Mouse (Mus musculus): ENCODE measurements around the gene Gar1.

Gar1 gene

DNA sequence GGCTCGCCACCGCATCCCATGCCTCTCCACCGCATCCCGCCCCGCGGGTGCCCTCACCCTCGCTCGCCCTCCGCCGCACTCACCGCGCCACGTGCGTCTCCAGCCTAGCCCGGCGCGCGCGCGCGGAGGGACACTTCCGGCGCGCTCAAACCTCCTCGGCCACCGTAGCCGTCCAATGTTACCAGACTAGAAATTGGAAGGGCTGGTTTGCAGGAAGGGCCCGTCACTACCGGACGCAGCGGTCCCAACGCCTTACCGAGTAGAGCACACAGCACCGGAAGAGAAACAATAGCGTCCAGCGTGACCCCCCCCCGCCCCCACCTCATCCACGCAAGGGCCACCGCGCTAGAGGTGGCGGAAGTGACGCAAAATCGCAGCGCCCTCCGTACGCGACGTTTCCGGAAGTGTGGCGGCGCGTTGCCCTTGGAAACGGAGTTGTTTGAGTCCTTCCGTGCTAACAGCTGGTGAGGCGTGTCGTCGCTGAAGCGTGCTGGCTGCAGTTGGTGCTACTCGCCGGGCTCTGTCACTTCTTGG lies at the start of gene Gar1:
Gene Gar1, minus strand, starts transcription at position 362 of the 534 bp plus-strand sequence.
- peak; percentile 99 for DNase-seq

DNA sequence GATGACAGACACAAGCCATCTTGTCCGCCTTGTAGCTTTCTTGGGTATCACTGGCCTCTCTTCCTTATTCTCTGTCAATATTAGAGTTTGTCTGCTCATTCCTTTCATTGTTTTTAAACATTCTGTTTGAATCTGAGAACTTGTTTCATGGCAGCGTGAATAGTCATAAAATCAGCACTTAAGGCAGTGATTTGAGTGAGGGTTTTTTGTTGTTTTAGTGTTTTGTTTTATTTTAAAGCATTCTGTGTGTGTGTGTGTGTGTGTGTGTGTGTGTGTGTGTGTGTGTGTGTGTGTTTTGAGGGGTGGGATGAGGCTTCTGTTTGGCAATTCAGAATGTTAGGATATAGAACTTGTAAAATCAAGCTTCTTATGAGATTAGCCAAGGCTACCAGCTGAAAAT lies 48.7 kb upstream of the Gar1 start:
- no peak for DNase-seq

DNA sequence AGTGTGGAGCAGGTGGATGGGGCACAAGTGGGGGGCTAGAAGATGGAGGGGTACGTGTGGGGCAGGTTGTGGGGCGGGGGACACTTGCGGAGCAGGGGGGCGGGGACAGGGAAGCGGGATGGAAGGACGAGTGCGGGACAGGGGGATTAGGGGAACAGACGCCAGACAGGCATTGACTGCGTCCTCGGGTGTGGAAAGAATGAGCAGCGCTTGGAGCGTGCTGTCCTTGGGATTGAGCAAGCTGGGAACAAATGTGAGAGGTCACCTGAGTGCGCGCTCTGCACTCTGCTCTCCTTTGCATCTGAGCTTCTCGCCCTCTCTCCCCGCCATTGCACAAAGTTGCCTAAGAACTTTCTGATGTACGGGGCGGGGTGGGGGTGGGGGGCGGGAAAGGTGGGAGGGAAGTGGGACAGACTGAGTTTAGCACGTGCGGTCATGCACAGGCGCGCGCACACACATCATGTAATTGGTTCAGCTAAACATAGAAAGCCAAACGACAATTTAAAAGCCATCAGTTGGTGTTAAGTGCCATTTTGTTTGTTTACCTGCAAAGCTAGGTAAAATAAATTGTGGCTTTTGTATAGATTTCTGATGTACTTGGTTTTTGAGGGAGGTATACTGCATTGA lies 48.0 kb upstream of the Gar1 start:
- peak; percentile 74 for DNase-seq

DNA sequence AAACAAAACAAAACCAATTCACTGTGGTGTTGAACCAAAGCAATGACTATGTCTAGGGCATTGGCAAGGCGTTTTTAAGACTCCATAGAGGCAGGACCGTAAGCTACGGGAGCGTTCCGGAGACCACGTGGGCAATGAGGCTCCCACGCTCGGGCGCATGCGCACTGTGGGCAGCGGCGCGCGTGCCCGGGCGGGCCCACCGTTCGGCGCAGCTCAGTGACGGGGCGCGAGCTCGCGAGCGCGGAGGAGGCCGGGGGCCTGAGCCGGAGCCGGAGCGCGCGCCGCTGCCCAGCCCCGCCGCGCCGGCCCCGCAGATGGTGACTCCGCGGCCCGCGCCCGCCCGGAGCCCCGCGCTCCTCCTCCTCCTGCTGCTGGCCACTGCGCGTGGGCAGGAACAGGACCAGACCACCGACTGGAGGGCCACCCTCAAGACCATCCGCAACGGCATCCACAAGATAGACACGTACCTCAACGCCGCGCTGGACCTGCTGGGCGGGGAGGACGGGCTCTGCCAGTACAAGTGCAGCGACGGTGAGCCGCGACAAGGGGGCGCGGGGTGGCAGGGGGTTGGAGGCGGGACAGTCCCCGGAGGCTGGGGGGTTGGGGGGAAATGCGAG lies 47.3 kb upstream of the Gar1 start, which contains the start of gene Pla2g12a:
Gene Pla2g12a, plus strand, starts transcription at position 202 of the 617 bp plus-strand sequence.
- DNase-seq = peak; percentile 94

DNA sequence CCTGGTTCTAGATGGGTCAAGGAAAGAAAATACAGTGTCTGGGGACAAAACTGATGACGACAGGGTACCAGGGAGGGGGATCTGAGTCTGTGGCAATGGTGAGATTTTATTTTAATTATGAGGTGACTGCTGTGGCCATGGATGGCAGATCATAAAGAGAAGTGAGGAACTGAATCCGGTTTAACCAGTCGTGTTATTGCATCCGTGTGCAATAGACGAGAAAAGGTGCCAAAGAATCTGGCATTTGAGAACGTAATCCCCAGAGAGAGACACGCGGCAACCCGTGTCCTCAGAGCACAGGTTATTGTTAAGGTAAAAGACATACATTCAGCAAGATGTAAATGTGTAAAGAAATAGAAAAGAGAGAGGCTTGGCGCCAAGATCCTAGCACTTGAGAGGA lies 46.1 kb upstream of the Gar1 start:
- no peak for DNase-seq

DNA sequence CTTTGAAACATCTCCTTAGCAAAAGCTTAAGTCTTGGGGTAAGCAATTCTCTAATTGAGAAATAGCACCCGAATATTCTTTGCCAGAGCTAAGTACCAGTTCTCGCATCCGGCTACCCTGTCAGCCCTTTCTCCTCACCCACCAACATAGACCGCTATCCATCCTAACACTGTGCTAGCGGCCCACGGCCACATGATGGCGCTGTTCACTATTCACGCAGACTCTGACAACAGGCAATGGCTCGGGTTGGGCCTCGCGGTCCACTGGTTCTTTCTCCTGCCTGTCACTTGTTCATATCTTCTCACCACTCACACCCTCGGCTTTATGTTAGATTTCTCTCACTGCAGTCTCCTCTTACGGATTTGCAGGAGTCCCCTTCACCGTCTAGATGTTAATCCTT lies 32.5 kb upstream of the Gar1 start:
- DNase-seq = peak; percentile 63

DNA sequence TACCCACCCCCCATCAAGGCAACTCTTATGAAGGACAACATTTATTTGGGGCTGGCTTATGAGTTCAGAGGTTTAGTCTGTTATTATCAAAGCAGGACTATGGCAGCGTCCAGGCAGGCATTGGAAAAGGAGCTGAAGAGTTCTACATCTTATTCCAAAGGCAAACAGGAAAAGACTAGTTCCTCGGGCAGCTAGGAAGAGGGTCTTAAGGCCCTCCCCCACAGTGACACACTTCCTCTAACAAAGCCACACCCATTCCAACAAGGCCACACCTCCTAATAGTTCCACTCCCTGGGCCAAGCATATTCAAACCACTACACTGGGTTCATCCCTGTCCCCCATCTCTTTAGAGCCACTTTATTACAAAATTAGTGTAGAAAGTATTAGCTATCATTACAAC lies 31.4 kb upstream of the Gar1 start:
- DNase-seq = no peak

DNA sequence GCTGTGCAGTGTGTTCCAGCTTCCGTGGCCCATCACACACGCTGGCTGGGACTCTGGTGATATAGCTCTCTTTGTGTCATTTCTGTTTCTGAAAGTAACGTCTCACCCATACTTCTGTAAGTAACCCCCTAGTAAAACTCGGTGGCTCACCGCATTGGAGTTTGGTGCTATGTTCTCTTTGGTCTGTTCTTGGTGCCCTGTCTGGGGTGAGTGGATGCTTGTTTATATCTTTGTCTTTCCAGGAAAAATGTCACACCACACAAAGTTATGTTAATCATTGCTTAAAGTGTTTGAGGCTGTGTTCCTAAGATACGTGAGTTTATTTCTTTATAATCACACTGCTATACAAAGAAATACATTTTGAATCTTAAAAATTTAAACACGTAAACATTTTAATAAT lies 15.7 kb upstream of the Gar1 start:
- no peak for DNase-seq

DNA sequence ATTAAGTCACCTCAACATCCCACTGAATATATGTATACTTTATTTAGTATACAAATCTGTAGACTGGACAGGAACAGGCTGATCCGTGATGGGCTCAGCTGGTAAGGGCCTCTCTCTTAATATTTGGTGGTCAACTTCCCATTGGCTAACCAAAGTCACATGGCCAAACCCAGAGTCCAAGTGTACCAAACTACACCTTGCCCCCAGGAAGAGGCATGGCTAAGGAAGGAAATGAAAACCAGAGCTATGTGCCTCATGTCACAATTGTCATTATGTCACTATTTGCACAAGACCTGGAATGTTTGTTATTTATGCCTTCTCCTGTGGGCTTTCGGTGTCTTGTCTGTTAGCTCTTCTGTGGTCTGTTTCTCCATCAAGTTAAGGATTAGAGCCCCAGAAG lies 14.7 kb upstream of the Gar1 start:
- no peak for DNase-seq

DNA sequence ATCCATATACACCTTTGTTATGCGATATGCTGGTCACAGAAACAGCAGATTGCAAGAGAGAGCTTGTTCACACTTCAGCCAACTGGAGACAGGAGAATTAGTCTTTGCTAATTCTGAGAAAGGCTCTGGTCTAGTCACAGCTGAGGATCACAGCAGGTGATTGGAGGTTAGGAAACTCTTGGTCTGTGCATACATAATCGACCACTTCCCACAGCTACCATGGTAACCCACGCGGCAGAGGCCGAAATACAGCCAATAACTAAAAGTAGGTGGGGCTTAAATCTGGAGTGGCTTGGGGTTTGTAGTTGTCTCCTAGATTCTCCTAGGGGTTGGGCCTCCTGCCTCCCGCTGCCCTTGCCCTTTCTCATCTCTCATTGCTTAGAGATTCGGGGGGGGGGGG lies 6.8 kb upstream of the Gar1 start:
- DNase-seq = no peak

DNA sequence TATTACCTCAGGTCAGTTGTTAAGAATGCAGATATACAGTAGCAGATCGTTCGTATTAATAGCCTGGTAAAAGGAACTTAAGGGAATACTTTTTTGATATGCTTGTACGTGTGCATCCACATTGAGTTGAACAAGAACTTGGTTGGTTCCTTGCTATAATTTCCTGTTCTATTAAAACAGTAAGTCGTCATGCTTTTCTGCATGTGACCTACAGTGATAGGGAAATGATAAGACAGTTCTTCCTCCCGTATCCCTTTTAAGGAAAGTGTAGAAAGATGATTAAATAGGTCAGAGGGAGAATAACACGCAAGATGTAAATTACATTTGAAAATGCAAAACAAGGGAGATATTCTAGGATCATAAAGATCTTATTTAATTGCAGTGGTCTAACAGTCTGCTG lies 5.8 kb upstream of the Gar1 start:
- no peak for DNase-seq

DNA sequence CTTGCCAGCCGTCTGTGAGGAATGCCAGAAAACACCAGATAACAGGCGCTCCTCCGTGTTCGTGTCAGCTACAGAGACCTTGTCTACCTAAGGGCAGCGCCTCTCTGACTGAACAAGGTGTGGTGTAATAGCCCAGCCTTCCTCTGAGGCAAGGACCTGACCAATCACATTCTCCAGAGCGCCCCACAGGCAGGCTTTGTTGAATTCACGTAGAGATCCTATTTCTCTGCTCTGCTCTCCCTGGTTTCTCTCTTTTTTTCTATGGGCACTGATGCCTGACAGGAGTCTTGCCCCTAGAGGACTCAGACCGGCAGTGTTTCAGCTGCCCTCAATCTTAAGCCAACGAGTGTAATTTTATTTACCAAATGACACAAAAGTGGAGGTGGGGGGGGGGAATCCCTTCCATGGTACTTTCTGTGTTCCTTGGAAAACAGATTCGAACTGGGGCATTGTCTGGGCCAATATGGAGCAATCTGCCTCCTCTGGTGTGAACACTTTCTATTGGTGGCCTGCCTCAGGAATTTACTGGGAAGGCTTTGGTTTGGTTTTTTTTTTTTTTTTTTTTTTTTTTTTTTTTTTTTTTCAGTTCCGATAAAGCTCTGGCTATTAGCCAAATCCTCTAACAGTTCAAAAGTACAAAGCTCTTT lies 5.0 kb upstream of the Gar1 start:
- peak; percentile 14 for DNase-seq

DNA sequence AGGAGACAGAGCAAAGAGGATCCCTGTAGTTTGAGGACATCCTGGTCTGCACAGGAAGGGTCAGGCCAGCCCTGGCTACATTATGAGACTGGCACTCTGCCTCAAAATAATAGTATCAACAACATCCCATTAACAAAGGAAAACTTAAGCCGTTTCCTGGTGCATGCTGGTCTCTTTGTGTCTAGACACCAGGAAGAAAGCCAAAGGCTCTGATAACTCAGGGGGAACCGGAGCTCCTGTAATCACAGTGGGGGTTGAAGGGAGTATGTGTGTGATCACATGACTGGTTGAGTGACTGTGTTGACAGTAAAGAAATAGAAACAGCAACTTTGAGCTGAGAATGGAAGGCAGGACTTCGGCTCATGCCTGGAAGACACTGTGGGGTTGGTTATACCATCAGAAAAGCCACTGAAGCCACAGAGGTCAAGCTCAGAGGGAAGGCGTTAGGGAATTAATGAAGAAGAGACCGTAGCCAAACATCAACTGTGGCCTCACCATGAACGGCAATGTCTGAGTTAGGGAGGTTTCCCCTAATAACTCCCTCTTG lies 4.3 kb upstream of the Gar1 start, which contains the start of gene Cfi:
Gene Cfi, plus strand, starts transcription at position 497 of the 547 bp plus-strand sequence.
- DNase-seq = no peak

DNA sequence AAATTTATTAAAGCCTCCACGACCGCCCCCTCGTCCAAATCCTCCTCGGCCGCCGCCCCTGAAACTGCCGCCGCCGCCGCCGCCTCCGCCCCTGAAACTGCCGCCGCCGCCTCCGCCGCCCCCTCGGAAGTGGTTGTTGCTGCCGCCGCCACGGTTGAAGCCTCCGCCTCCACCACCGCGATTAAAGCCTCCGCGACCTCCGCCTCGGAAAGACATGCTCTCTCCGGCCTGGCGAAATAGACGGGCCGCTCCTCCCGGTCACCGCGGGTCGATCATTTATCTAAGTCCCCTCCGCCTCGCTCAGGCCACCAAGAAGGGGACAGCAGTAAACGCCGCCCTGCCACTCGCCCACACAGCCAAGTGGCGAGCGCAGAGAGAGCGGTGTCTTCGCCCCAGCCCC lies 570 bp downstream of the Gar1 start:
- DNase-seq = no peak

DNA sequence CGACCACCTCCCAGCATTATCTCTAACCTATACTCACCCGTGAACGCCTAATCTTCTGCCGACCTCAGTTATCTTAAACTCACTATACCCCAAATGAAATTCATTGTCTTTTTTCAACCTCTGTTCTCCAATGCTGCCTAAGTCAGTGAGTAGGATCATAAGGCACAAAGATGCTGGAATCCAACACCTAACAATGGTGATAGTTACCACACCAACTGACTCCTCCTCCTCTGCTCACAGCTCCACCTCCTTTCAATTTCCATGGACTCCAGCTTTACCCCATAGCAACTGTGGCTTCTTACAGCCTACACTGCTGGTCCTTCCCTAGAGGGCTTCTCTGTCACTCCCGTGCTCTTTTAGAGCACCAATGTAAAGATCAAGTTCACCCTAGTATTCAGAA lies 3.5 kb downstream of the Gar1 start:
- DNase-seq = no peak

DNA sequence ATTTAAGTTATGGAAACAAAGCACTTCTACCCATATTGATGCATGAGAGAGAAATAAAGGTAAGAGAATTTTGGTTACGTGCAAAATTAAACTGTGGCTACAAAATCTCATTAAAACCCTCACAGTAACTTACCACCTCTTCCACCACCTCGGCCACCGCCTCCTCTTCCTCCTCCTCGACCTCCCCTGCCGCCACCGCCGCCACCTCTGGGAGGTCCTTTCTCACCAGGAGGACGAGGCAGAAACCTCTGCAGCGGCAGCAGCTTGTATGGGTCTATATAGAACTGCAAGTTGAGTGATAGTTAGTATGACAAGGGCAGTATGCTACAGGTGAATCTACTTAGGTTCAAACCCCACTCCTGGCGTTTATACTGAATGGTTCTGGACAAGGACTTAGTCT lies 4.5 kb downstream of the Gar1 start:
- no peak for DNase-seq

DNA sequence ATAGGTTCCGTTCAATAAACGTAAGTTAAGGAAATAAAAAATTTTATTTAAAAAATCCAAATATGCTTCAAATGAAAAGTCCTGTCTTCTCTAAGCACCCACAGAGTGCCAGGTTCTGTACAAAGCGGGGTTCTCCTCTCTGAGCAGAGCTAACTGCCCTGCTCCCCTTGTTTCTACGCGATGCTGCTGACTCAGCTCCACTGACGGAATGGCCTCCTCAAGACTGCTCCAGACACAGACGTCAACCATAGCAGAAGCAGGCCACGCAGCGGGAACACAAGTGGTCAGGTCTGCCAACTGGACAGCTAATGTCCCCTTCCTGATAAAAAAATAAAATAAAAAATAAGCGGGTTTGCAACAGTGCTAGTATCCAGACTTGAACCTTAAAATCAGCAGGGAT lies 6.3 kb downstream of the Gar1 start:
- DNase-seq = no peak

DNA sequence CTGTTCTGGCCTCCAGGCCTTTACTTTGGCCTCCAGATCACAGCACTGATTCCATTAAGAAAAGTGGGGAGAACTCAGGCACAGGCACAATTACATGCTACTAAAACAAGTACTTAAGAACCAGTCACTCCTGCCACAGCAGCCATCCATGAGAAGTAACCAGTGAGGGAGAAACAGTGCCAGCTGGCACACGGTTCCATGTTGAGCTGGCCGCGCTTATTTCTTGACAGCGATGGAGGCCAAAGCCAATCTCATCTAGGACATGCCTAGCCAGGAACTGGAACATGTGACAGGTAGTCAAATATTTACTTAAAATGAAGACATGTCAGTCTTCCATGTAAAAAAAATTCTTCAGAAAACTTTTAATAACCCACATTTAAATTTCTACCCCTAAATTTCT lies 7.0 kb downstream of the Gar1 start:
- no peak for DNase-seq

DNA sequence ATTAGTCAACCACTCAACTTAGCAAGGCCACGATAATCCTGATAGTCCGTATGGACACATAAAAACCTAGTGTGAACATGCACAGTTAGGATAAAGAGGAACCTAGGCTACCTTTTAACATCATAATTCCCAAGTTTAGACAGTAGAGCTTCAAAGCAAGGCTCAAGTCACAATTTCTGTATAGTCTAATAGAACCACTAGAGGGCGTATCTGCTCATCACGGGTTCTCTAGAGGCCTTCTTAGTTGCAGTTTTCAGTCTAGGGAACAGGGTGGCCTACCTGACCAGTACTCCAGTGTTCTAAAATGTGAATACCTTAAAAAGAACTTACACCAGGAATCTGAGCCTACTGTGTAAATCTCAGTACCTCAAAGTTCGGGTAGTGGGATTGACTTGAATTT lies 7.9 kb downstream of the Gar1 start:
- DNase-seq = peak; percentile 74

DNA sequence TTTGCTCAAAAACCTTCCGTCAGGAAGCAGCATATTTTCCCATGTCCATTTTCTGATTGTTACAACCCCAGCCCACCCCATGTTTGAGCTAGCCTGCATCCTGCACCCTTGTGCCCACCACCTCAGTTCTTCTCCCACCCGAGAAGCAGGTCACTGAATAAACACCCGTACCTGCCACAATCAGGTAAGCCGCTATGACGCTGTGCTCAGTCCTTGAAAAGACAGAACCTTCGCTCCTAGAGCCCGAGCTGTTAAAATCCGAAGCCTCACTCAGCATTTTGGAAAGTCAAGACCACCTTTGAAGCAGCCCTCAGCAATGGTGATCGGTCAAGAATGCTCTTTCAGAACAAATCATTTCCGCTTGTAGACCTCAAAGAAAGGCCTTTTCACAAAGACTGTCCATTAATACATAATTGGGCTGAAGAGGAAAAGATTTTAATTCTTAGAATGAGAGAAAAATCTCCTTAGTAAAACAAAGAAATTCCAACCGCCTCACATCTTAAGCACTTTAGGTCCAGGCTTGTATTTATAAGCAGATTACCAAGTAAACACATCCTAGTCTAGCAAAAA lies 8.9 kb downstream of the Gar1 start, which contains the start of gene Rrh:
Gene Rrh, minus strand, starts transcription at position 382 of the 570 bp plus-strand sequence.
- peak; percentile 81 for DNase-seq

DNA sequence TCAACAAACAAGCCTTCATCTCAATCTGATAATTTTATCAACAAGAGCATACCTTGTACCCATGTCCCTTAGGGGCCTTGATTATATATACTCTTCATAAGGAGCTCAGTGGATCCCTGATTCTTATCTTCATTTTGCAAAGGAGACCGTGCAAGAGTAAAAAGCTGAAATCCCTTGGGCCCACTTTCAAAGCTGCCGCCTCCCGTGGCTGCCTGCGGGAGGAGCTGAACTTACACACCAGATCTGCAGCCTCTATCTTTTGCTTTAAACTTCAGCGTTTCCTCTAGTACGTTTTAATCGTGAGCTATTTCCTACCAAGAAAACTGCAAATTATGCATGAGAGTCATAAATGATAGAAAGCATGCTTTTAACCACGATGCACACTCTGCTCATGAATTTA lies 9.5 kb downstream of the Gar1 start:
- peak; percentile 46 for DNase-seq

DNA sequence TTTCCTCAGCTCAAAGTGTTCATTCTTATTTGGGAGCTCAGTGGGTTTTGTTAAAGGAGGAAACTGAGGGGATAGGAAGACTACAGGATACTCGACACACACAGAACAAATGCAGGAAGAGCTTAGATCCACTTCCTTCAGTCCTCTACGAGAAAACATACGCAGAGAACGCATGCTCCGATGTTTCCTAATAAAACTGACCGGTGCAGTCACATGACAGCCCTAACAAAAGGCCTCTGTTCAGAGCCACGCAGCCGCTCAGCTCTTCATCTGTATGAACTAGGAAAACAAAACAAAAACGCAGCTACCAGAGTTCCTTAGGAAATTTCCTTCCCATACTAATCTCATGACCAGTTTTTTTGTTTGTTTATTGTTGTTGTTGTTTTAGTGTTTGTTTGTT lies 10.3 kb downstream of the Gar1 start:
- DNase-seq = peak; percentile 89

DNA sequence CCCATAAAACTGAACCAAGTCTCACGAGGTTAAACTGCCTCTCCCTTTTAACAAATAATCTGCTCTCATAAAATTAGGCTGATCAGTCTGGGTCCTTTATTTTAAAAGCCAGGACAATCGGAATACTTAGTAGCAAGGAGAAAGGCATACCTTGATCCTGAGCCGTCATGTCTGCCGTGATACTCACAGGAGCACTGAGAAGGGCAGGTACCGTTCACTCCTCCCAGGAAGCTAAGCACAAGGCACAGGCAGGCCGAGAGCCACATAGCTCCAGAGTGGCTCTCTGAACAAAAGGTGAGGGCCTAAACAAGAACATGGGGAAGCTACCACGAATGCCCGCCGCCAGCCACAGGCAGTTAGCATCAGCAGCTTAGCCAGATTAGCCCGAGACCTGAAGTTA lies 27.4 kb downstream of the Gar1 start, which contains the start of gene Lrit3:
Gene Lrit3, minus strand, starts transcription at position 266 of the 400 bp plus-strand sequence.
- peak; percentile 30 for DNase-seq
